Mouse (Mus musculus) embryonic facial prominence, embryonic 14.5 days (tissue): ENCODE measurements around the gene Tex50. TPM values are rescaled to one million over a fixed set of nuclear protein-coding genes. Genes with fewer than 3 reads are reported as not detected.

Experiments used
- polyA plus RNA-seq: library from polyadenylated mRNA; unstranded; fragments of >200 nt; fragmentation: Nextera tagmentation; extraction: Ambion mirVana; gene quantifications from 2 replicates; pipeline ENCODE4 v1.2.1, GENCODE M21; 2014

Tex50 gene
- polyA plus RNA-seq, 1 experiment from 2014 or later: not detected

Other genes starting within 250 kb of the Tex50 start
- gene Serpinc1, start 180.7 kb downstream of the Tex50 start, polyA plus RNA-seq: 1.9 and 2.6 TPM in 2 replicates
- 7.8 and 10.5 TPM in 2 replicates for gene Zbtb37, start 124.5 kb downstream of the Tex50 start, polyA plus RNA-seq
- gene Dars2, start 88.7 kb downstream of the Tex50 start, polyA plus RNA-seq: 24.2 and 31.2 TPM in 2 replicates
- 22.6 and 25.6 TPM in 2 replicates for gene Cenpl, start 88.6 kb downstream of the Tex50 start, polyA plus RNA-seq
- gene Klhl20, start 27.8 kb downstream of the Tex50 start, polyA plus RNA-seq: 18.2 and 21.9 TPM in 2 replicates
- 2.2 and 3.8 TPM in 2 replicates for gene Ankrd45, start 16.6 kb downstream of the Tex50 start, polyA plus RNA-seq
- 325 and 357 TPM in 2 replicates for gene Prdx6, start 91.9 kb upstream of the Tex50 start, polyA plus RNA-seq
- 0.08 and 0.33 TPM in 2 replicates for gene Tnfsf4, start 236.1 kb upstream of the Tex50 start, polyA plus RNA-seq